22 mouse cellular contexts compared by ENCODE assay signal in the genomic region with DNA sequence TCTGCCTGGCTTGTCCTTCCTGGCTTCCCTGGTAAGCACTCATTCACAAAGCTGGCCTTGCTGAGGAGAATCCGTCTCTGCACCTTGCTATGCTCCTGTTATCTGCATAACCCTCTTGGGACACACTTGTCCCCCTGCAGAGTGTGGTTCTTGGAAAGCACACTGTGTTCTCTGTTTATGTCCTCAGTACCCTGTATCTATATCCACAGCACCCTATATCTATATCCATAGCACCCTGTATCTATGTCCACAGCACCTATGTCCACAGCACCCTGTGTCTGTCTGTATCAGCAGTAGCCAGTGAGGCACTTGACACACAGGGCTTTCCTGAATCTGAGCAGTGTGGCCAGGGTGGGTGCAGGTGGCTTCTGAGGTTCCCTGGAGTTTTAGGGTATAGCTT. TPM values are rescaled to one million over a fixed set of nuclear protein-coding genes. Genes with fewer than 3 reads are reported as not detected.
"Had no signal": no experiment of that assay in that cellular context is flagged by ENCODE, and none has a peak within 500 bp of the region (broad histone marks: within the 10 kb centered on the region; RNA-seq: fewer than 3 reads in every experiment).

No protein-coding gene starts in this region.

- H3K4me1 ChIP-seq: kidney, embryonic 15.5 days; limb, embryonic 12.5 days; limb, embryonic 15.5 days; midbrain, embryonic 10.5 days; midbrain, embryonic 13.5 days; neural tube, embryonic 13.5 days had no signal

- ATAC-seq: midbrain, embryonic 13.5 days; midbrain, embryonic 16.5 days had no signal

- H3K4me3 ChIP-seq: kidney, embryonic 15.5 days; limb, embryonic 12.5 days; limb, embryonic 15.5 days; midbrain, embryonic 10.5 days; midbrain, embryonic 13.5 days; myocyte; neural tube, embryonic 13.5 days had no signal

- H3K9me3 ChIP-seq: kidney, embryonic 15.5 days; limb, embryonic 12.5 days; limb, embryonic 15.5 days; midbrain, embryonic 10.5 days; midbrain, embryonic 13.5 days; neural tube, embryonic 13.5 days had no signal

- H3K27ac ChIP-seq: kidney, embryonic 15.5 days; limb, embryonic 12.5 days; limb, embryonic 15.5 days; midbrain, embryonic 10.5 days; midbrain, embryonic 13.5 days; neural tube, embryonic 13.5 days had no signal

- H3K4me2 ChIP-seq: kidney, embryonic 15.5 days; limb, embryonic 12.5 days; limb, embryonic 15.5 days; midbrain, embryonic 13.5 days; neural tube, embryonic 13.5 days had no signal

- H3K27me3 ChIP-seq: kidney, embryonic 15.5 days; limb, embryonic 12.5 days; limb, embryonic 15.5 days; midbrain, embryonic 13.5 days; neural tube, embryonic 13.5 days had no signal

- DNase-seq: kidney, adult 11 months; kidney, adult 8-10 months; kidney, postnatal 10 days; kidney, postnatal 36 days; left cerebral cortex, postnatal 4 days; lung, adult 2 months; lung, postnatal 14 days; lung, postnatal 4 days; thymus, adult 18-20 months; thymus, postnatal 36 days had no signal

- H3K9ac ChIP-seq: kidney, embryonic 15.5 days; limb, embryonic 12.5 days; limb, embryonic 15.5 days; midbrain, embryonic 13.5 days; neural tube, embryonic 13.5 days had no signal

RNA-seq across cellular contexts. Expression of gene Nppc, which starts 59.4 kb away (rescaled TPM):
- total RNA-seq: megakaryocyte, adult 5-6 weeks; monocyte, adult 5-6 weeks had no signal
- polyA plus RNA-seq: small intestine, adult 2 months; spleen, adult 2 months had no signal
